Mouse (Mus musculus): ENCODE data around the gene Emsy.

GRCm38 (mm10) chr7:98697496-98697895 is 40.9 kb upstream of the Emsy start:
- no peak for TF ChIP-seq POLR2A (IDR thresholded peaks at IDR 0.05; ENCODE audit: low read depth, low read length)
- no peak for TF ChIP-seq CTCF (IDR thresholded peaks at IDR 0.05; ENCODE audit: extremely low read depth, insufficient read depth, insufficient read length, insufficient replicate concordance)

Measured in spleen, adult 2 months (tissue).